Mouse (Mus musculus): Measurements from ENCODE around the gene Prox1.

The Prox1 gene

GRCm38 (mm10) chr1:190079643-190080275, 90.8 kb downstream of the Prox1 start:
- DNase-seq (ENCODE audit: low read depth, low spot score), result no peak

- DNase-seq (ENCODE audit: low read depth, low spot score), result no peak
Measured at GRCm38 (mm10) chr1:190076601-190077000, 93.9 kb downstream of the Prox1 start.
